Mouse (Mus musculus) G1E (cell line): Measurements from ENCODE around the gene Dnajc12. TPM values are rescaled to one million over a fixed set of nuclear protein-coding genes. Genes with fewer than 3 reads are reported as not detected.

ENCODE experiments used
- ATAC-seq: 2 replicates; pipeline ENCODE4 v1.8.0; 2016; ENCODE audit warnings: mild to moderate bottlenecking; ENCODE audit not compliant: insufficient number of reproducible peaks, poor library complexity, low FRiP score, severe bottlenecking; ENCODE audit errors: extremely low read depth
- DNase-seq: peaks from one replicate; pipeline ENCODE4 v3.0.0; 2012; ENCODE audit warnings: low spot score
- H3K27me3 ChIP-seq: 2 replicates; pipeline ENCODE4 v1.6.1; 2012; ENCODE audit warnings: mild to moderate bottlenecking, low read length, inconsistent platforms; ENCODE audit not compliant: insufficient read depth
- H3K36me3 ChIP-seq: replicated peaks from 2 replicates; pipeline ENCODE3; 2012; ENCODE audit warnings: mild to moderate bottlenecking, inconsistent platforms
- H3K4me1 ChIP-seq: 2 replicates; pipeline ENCODE4 v1.6.1; 2012; ENCODE audit warnings: low read depth, low read length, inconsistent platforms, mixed read lengths; ENCODE audit not compliant: insufficient read depth
- H3K4me3 ChIP-seq: 2 replicates; pipeline ENCODE4 v1.5.1; 2012; ENCODE audit warnings: low read depth, mild to moderate bottlenecking, inconsistent platforms, low read length, moderate library complexity, mixed read lengths
- H3K9me3 ChIP-seq: replicated peaks from 2 replicates; pipeline ENCODE4 v1.6.1; 2012; ENCODE audit warnings: inconsistent platforms
- CTCF ChIP-seq: IDR thresholded peaks from 2 replicates; pipeline ENCODE4 v1.5.1; 2012; ENCODE audit warnings: low read depth, low read length, inconsistent platforms, mixed read lengths
- GATA1 ChIP-seq: IDR thresholded peaks from 2 replicates; pipeline ENCODE4 v1.6.1; 2012; ENCODE audit warnings: borderline replicate concordance, low read length, inconsistent platforms, mixed read lengths
- GATA2 ChIP-seq: IDR thresholded peaks from 2 replicates; pipeline ENCODE4 v1.6.1; 2012; ENCODE audit warnings: low read depth, low read length, inconsistent platforms, borderline replicate concordance
- POLR2AphosphoS5 ChIP-seq: IDR thresholded peaks from 2 replicates; pipeline ENCODE4 v1.6.1; 2012; ENCODE audit warnings: low read depth, low read length, inconsistent platforms; ENCODE audit not compliant: insufficient replicate concordance
- TAL1 ChIP-seq: conservative IDR thresholded peaks from 2 replicates; pipeline ENCODE4 v1.6.1; 2012; ENCODE audit warnings: low read depth, low read length, inconsistent platforms, mixed read lengths
- polyA plus RNA-seq: library from polyadenylated mRNA; stranded (reverse); fragments of >175 nt; gene quantifications from 2 replicates; pipeline ENCODE4 v1.2.3, GENCODE M21; 2012
- total RNA-seq, 2 experiments: library from RNA; stranded (forward) in 1 of 2; stranded (reverse) in 1 of 2; fragments of 200-1000 nt in 1 of 2; fragments of >200 nt in 1 of 2; fragmentation: Nextera tagmentation in 1 of 2; gene quantifications; 2 replicates each; pipeline ENCODE4 v1.2.3; 2014 to 2017

Gene Dnajc12
- total and polyA plus RNA-seq, 3 experiments, result 0.20 to 1.9 (median 1.2) TPM

DNA sequence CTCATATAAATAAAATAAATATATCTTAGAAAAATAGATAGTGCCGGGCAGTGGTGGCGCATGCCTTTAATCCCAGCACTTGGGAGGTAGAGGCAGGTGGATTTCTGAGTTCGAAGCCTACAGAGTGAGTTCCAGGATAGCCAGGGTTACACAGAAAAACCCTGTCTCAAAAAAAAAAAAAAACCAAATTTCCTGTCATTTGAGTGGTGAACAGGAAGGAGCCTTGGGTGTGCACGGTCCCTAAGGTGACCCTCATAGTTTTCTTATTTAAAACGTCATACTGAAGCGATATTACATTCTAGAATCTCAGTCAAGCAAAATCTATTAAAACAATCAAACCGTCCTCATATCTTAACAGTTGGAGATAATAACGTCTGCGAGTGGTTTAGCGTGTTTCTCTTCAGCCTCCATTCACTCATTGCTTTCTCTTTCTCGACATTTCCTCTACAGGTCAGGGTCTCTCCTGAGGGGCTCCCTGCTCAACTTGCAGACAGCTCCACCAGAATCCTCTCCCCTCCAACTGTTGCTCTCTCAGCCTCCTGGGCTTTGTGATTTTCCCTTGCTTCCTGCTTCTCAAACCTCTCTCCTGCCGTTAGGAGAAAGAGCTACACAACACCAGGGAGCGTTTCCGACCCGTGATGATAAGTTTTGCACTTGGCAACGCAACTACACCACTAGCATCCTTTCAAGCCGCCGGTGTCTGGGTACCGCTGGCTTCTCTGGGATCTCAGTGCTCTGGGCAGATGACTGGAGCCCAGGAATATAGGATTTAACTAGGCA lies 46.2 kb downstream of the Dnajc12 start:
- Histone ChIP-seq H3K36me3 (no peaks in the 10 kb centered on the region), H3K27me3 (0 out of 2 replicates have a peak, but pooled peaks cover 2% of the 10 kb centered on the region), H3K4me1 (peaks cover 5% of the 10 kb centered on the region), H3K9me3 (no peaks in the 10 kb centered on the region), H3K4me3 (no peak overlapping the region; the same call in 1 of the 2 replicates)
- no peak for ATAC-seq
- no peak for DNase-seq
- TF ChIP-seq GATA1 (no peak), POLR2AphosphoS5 (no peak), GATA2 (no peak), CTCF (no peak), TAL1 (no peak)

- no peaks in the 10 kb centered on the region for H3K36me3 ChIP-seq
- peaks cover 5% of the 10 kb centered on the region for H3K4me1 ChIP-seq
Observed at GRCm38 (mm10) chr10:63429023-63429340, 46.7 kb downstream of the Dnajc12 start.

GRCm38 (mm10) chr10:63429380-63429779 lies 47.1 kb downstream of the Dnajc12 start:
- H3K4me1 ChIP-seq, result peaks cover 5% of the 10 kb centered on the region
- H3K4me3 ChIP-seq, result peak overlapping the region; percentile 79
- TF ChIP-seq GATA2 (no peak), CTCF (no peak), GATA1 (no peak), POLR2AphosphoS5 (no peak), TAL1 (no peak)
- peak; percentile 50 for DNase-seq
- no peaks in the 10 kb centered on the region for H3K36me3 ChIP-seq
- H3K9me3 ChIP-seq, result no peaks in the 10 kb centered on the region
- ATAC-seq, result peak; percentile 74
- H3K27me3 ChIP-seq, result 0 out of 2 replicates have a peak, but pooled peaks cover 2% of the 10 kb centered on the region

More at GRCm38 (mm10) chr10:63429023-63429340, 46.7 kb downstream of the Dnajc12 start:
- H3K4me3 ChIP-seq, result peak overlapping the region; percentile 79; the same call in 1 of the 2 replicates
- TF ChIP-seq TAL1 (no peak), GATA1 (no peak), POLR2AphosphoS5 (no peak), CTCF (no peak), GATA2 (no peak)
- H3K27me3 ChIP-seq, result 0 out of 2 replicates have a peak, but pooled peaks cover 2% of the 10 kb centered on the region
- no peaks in the 10 kb centered on the region for H3K9me3 ChIP-seq
- ATAC-seq (no peak), DNase-seq (no peak)

DNA sequence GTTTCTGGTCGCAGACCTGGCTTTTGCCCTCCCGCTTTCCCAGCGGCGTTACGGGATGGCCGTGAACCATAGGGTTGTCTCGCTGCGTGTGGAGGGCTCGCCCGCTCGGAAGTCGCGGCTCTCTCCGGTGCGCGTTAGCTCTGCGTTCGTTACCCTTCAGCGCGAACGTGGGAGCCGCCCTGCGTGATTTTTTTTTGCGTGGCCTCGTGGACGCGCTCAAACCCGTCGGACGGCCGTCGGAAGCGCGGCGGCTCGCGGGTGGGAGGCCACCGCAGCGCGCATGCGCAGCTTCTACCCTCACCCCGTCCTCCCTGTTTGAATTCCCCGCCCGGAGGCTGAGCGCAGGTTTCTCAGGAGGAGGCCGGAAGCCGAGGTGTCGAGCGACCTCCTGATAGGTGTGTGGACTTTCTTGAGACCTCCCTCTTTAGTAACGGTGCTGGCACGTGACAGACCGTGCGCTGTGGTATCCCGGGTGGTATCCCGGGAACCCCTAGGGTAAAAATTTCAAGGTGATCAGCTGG lies 47.6 kb downstream of the Dnajc12 start, which contains the start of gene Ctnna3:
Gene Ctnna3, plus strand, starts transcription at position 314 of the 521 bp plus-strand sequence.
- Histone ChIP-seq H3K9me3 (no peaks in the 10 kb centered on the region), H3K4me1 (peaks cover 5% of the 10 kb centered on the region), H3K4me3 (peak within 1 kb of the TSS; percentile 79), H3K36me3 (no peaks in the 10 kb centered on the region), H3K27me3 (0 out of 2 replicates have a peak, but pooled peaks cover 2% of the 10 kb centered on the region)
- ATAC-seq (peak; percentile 93), DNase-seq (peak; percentile 86)
- no peak for TF ChIP-seq TAL1
- no peak for TF ChIP-seq CTCF
- TF ChIP-seq GATA1, result no peak
- TF ChIP-seq POLR2AphosphoS5, result no peak
- no peak for TF ChIP-seq GATA2

DNA sequence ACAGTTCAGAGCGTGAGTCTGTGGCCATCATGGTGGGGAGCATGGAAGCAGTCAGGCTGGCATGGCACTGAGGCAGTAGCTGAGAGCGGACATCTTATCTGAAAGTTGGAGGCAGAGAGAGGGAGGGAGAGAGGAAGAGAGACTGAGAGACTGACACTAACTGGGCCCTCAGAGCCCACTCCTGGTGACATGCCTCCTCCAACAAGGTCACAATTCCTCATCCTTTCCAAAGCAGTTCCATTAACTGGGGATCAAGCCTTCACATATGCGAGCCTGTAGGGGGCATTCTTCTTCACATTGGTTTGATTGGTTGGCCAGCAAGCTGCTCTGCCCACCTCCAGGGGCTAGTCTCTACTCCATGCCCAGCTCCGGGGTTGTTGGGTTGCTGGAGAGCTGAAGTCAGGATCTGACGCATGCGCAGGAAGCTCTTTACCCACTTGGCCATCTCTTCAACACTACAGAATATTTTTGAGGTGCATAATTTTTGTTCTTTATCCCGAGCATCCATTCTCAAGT lies 49.0 kb downstream of the Dnajc12 start:
- no peaks in the 10 kb centered on the region for H3K36me3 ChIP-seq
- TF ChIP-seq GATA2 (no peak), TAL1 (no peak), GATA1 (no peak), POLR2AphosphoS5 (no peak), CTCF (no peak)
- H3K4me3 ChIP-seq, result no peak overlapping the region
- no peaks in the 10 kb centered on the region for H3K9me3 ChIP-seq
- no peak for ATAC-seq
- peaks cover 5% of the 10 kb centered on the region for H3K4me1 ChIP-seq
- 0 out of 2 replicates have a peak, but pooled peaks cover 2% of the 10 kb centered on the region for H3K27me3 ChIP-seq
- no peak for DNase-seq

- Histone ChIP-seq H3K36me3 (no peaks in the 10 kb centered on the region), H3K27me3 (no peaks in the 10 kb centered on the region), H3K4me1 (peaks cover 5% of the 10 kb centered on the region), H3K9me3 (no peaks in the 10 kb centered on the region), H3K4me3 (no peak overlapping the region)
- TF ChIP-seq TAL1, result no peak
- no peak for TF ChIP-seq CTCF
- no peak for TF ChIP-seq GATA2
- TF ChIP-seq POLR2AphosphoS5, result no peak
- no peak for TF ChIP-seq GATA1
- ATAC-seq (no peak), DNase-seq (no peak)
Observed at GRCm38 (mm10) chr10:63432099-63432498, 49.9 kb downstream of the Dnajc12 start.
